Mouse (Mus musculus) heart, embryonic 16.5 days (tissue): ENCODE measurements around the gene Sppl3. TPM values are rescaled to one million over a fixed set of nuclear protein-coding genes. Genes with fewer than 3 reads are reported as not detected.

ENCODE experiments used
- ATAC-seq: fragments of 200-750 bp; cut with Nextera tagmentation; replicated peaks from 2 replicates; pipeline ENCODE4 v1.8.0; 2017; ENCODE audit warnings: moderate number of reproducible peaks; ENCODE audit not compliant: insufficient read depth, low FRiP score; ENCODE audit errors: extremely low read depth
- H3K27ac ChIP-seq: fragments of 300-500 bp; sonication (generic); 2 replicates; pipeline ENCODE4 v1.5.1; 2014; ENCODE audit warnings: mild to moderate bottlenecking, low read length, control low read depth, moderate library complexity
- H3K27me3 ChIP-seq: fragments of 300-500 bp; sonication (generic); 2 replicates; pipeline ENCODE4 v1.6.1; 2014; ENCODE audit warnings: low read length, mixed read lengths; ENCODE audit not compliant: control insufficient read depth, insufficient read depth
- H3K36me3 ChIP-seq: fragments of 300-500 bp; sonication (generic); 2 replicates; pipeline ENCODE4 v1.6.1; 2014; ENCODE audit not compliant: control insufficient read depth, insufficient read depth
- H3K4me1 ChIP-seq: fragments of 300-500 bp; sonication (generic); 2 replicates; pipeline ENCODE4 v1.6.1; 2014; ENCODE audit warnings: low read length, mixed read lengths; ENCODE audit not compliant: control insufficient read depth, insufficient read depth
- H3K4me2 ChIP-seq: fragments of 300-500 bp; sonication (generic); 2 replicates; pipeline ENCODE4 v1.6.1; 2014; ENCODE audit warnings: low read depth, mild to moderate bottlenecking, control low read depth, low read length
- H3K4me3 ChIP-seq: fragments of 300-500 bp; sonication (generic); 2 replicates; pipeline ENCODE4 v1.5.1; 2014; ENCODE audit warnings: mild to moderate bottlenecking, control low read depth, low read length
- H3K9ac ChIP-seq: fragments of 300-500 bp; sonication (generic); 2 replicates; pipeline ENCODE4 v1.6.1; 2014; ENCODE audit warnings: low read length, control low read depth
- H3K9me3 ChIP-seq: fragments of 300-500 bp; sonication (generic); replicated peaks from 2 replicates; pipeline ENCODE4 v1.6.1; 2016; ENCODE audit warnings: low read length; ENCODE audit not compliant: control insufficient read depth
- WGBS: fragments of 180-500 bp; shearing (Covaris S2); extraction: QIAGEN DNeasy Blood & Tissue Kit; methylation state at CpG from one replicate; pipeline ENCODE4 v1.1.7; 2014; 5-methylcytosine and 5-hydroxymethylcytosine counted together
- polyA plus RNA-seq: library from polyadenylated mRNA; unstranded; fragments of >200 nt; fragmentation: Nextera tagmentation; extraction: Ambion mirVana; gene quantifications from 2 replicates; pipeline ENCODE4 v1.2.1, GENCODE M21; 2015

Sppl3 gene
- polyA plus RNA-seq, 1 experiment from 2014 or later, result 7.3 TPM

GRCm38 (mm10) chr5:114980122-114980748 lies 30.7 kb upstream of the Sppl3 start:
- WGBS, result 24% methylated on average over 16 of the region's 16 CpGs
- no peak for ATAC-seq
- no peak overlapping the region for H3K27ac ChIP-seq
- peak overlapping the region; percentile 65 for H3K4me3 ChIP-seq
- no peaks in the 10 kb centered on the region for H3K36me3 ChIP-seq
- H3K9me3 ChIP-seq, result no peaks in the 10 kb centered on the region; the same call in 1 of the 2 replicates
- H3K9ac ChIP-seq, result peak overlapping the region; percentile 42
- peaks cover 5% of the 10 kb centered on the region; the same call in 1 of the 2 replicates for H3K4me1 ChIP-seq
- H3K27me3 ChIP-seq, result no peaks in the 10 kb centered on the region
- H3K4me2 ChIP-seq, result peak overlapping the region; percentile 98

DNA sequence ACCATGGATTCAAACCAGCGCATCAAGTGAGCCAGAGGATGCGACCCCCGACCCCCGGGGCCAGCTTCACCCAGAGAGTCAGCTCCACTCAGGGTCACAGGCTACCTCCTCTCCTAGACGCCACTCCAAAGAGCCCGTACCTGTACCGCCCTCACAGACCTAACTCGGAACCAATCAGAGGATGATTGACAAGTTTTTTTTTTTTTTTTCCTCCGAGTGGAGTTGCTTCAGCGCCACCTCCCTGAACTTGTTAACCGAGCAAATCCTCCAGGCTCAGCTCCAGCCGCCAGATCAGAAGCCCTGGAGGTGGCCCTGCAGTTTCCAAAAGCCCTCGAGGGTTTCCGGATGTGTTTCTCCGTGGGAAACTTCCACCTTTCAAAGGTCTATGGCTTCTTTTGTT lies 28.9 kb upstream of the Sppl3 start:
- Histone ChIP-seq H3K36me3 (no peaks in the 10 kb centered on the region), H3K9me3 (no peaks in the 10 kb centered on the region; the same call in 1 of the 2 replicates), H3K27ac (no peak overlapping the region), H3K27me3 (no peaks in the 10 kb centered on the region), H3K9ac (no peak overlapping the region), H3K4me3 (no peak overlapping the region), H3K4me2 (no peak overlapping the region), H3K4me1 (peaks cover 5% of the 10 kb centered on the region; the same call in 1 of the 2 replicates)
- no peak for ATAC-seq
- 57% methylated on average over 15 of the region's 15 CpGs for WGBS

GRCm38 (mm10) chr5:114985074-114985473 lies 25.9 kb upstream of the Sppl3 start:
- ATAC-seq, result no peak
- no peak overlapping the region for H3K9ac ChIP-seq
- H3K4me2 ChIP-seq, result no peak overlapping the region

DNA sequence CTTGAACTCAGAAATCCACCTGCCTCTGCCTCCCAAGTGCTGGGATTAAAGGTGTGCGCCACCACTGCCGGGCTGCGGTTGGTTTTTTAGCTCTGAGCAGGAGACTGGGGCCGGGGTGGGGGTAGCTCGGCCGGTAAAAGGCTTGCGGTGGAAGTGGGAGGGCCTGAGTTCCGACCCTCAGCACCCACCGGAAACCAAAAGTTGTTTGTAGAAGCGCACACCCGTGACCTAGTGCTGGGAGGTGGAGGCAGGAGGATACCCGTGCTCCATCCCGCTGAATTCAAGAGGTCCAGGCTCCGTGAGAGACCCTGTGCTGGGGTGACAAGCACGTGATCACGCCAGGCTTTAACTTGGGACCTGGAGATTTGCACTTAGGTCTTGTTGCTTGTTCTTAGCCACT lies 14.5 kb upstream of the Sppl3 start:
- Histone ChIP-seq H3K9me3 (no peaks in the 10 kb centered on the region), H3K27ac (no peak overlapping the region), H3K4me3 (no peak overlapping the region), H3K9ac (no peak overlapping the region), H3K4me2 (no peak overlapping the region), H3K36me3 (no peaks in the 10 kb centered on the region), H3K4me1 (no peaks in the 10 kb centered on the region), H3K27me3 (no peaks in the 10 kb centered on the region; the same call in 1 of the 2 replicates)
- no peak for ATAC-seq
- WGBS, result 61% methylated on average over 16 of the region's 16 CpGs

More at GRCm38 (mm10) chr5:114985074-114985473, 25.9 kb upstream of the Sppl3 start:
- H3K9me3 ChIP-seq, result no peaks in the 10 kb centered on the region; the same call in 1 of the 2 replicates
- no peaks in the 10 kb centered on the region for H3K36me3 ChIP-seq
- H3K4me1 ChIP-seq, result peaks cover 2% of the 10 kb centered on the region; the same call in 1 of the 2 replicates
- no peak overlapping the region for H3K4me3 ChIP-seq
- H3K27ac ChIP-seq, result no peak overlapping the region
- H3K27me3 ChIP-seq, result no peaks in the 10 kb centered on the region

- Histone ChIP-seq H3K9me3 (no peaks in the 10 kb centered on the region), H3K27ac (no peak overlapping the region), H3K4me3 (no peak overlapping the region), H3K4me1 (no peaks in the 10 kb centered on the region), H3K9ac (no peak overlapping the region), H3K4me2 (no peak overlapping the region), H3K27me3 (no peaks in the 10 kb centered on the region; the same call in 1 of the 2 replicates), H3K36me3 (no peaks in the 10 kb centered on the region)
- no peak for ATAC-seq
- 46% methylated on average over 6 of the region's 6 CpGs for WGBS
These were observed 13.6 kb upstream of the Sppl3 start for GRCm38 (mm10) chr5:114997327-114997726.

GRCm38 (mm10) chr5:115000503-115000902 lies 10.4 kb upstream of the Sppl3 start:
- no peak overlapping the region for H3K9ac ChIP-seq
- H3K27ac ChIP-seq, result no peak overlapping the region
- WGBS, result 80% methylated on average over 2 of the region's 2 CpGs
- H3K36me3 ChIP-seq, result no peaks in the 10 kb centered on the region
- H3K4me2 ChIP-seq, result no peak overlapping the region
- ATAC-seq, result no peak
- H3K4me3 ChIP-seq, result no peak overlapping the region
- H3K27me3 ChIP-seq, result no peaks in the 10 kb centered on the region; the same call in 1 of the 2 replicates
- no peaks in the 10 kb centered on the region for H3K9me3 ChIP-seq
- no peaks in the 10 kb centered on the region for H3K4me1 ChIP-seq

- no peaks in the 10 kb centered on the region for H3K4me1 ChIP-seq
- H3K4me2 ChIP-seq, result no peak overlapping the region
- no peak overlapping the region for H3K27ac ChIP-seq
- H3K36me3 ChIP-seq, result no peaks in the 10 kb centered on the region
- no peaks in the 10 kb centered on the region; the same call in 1 of the 2 replicates for H3K27me3 ChIP-seq
- no peak overlapping the region for H3K4me3 ChIP-seq
- ATAC-seq, result no peak
- WGBS, result 69% methylated on average over 8 of the region's 8 CpGs
- no peak overlapping the region for H3K9ac ChIP-seq
- H3K9me3 ChIP-seq, result no peaks in the 10 kb centered on the region
These were observed 9.5 kb upstream of the Sppl3 start for GRCm38 (mm10) chr5:115001464-115001863.

- no peak for ATAC-seq
- 40% methylated on average over 6 of the region's 6 CpGs for WGBS
- Histone ChIP-seq H3K4me3 (no peak overlapping the region), H3K4me1 (no peaks in the 10 kb centered on the region), H3K9me3 (no peaks in the 10 kb centered on the region), H3K9ac (no peak overlapping the region), H3K27me3 (no peaks in the 10 kb centered on the region; the same call in 1 of the 2 replicates), H3K36me3 (no peaks in the 10 kb centered on the region), H3K4me2 (no peak overlapping the region), H3K27ac (no peak overlapping the region)
These were observed 8.2 kb upstream of the Sppl3 start for GRCm38 (mm10) chr5:115002781-115003180.

DNA sequence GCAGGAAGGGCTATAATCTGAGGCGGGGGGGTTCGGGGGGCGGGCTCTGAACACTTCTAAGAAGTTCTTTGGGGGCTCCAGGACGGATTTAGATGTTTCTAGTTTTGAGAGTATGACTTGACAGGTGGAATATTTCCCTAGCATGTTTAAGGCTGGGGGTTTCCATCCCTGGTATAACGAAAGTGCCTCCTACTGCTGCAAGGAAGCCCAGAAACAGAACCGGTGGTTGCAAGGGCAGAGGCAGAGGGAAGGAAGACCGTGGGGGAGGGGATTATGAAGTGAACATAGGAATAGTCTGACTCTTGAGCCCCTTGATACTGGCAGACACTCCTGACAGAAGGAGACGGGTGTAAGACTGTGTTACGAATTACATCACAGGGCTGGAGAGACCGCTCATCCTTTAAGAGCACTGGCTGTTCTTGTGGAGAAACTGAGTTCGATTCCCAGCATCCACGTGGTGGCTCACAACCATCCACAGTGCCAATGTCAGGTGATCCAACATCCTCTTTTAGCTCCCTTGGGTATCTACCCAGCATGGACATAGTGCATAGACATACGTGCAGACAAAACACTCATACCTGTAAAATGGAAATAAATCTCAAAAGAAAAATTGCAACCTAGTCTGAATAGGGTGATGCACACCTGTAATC lies 7.6 kb upstream of the Sppl3 start:
- WGBS, result 69% methylated on average over 13 of the region's 13 CpGs
- H3K27ac ChIP-seq, result no peak overlapping the region
- H3K9me3 ChIP-seq, result no peaks in the 10 kb centered on the region
- H3K4me3 ChIP-seq, result no peak overlapping the region
- no peak overlapping the region for H3K4me2 ChIP-seq
- no peak for ATAC-seq
- no peaks in the 10 kb centered on the region; the same call in 1 of the 2 replicates for H3K27me3 ChIP-seq
- no peaks in the 10 kb centered on the region for H3K36me3 ChIP-seq
- no peaks in the 10 kb centered on the region for H3K4me1 ChIP-seq
- H3K9ac ChIP-seq, result no peak overlapping the region
